Mouse (Mus musculus): ENCODE measurements around the gene C7. TPM values are rescaled to one million over a fixed set of nuclear protein-coding genes. Genes with fewer than 3 reads are reported as not detected.

C7 gene
- polyA plus RNA-seq (2014; fragmentation: Nextera tagmentation; extraction: Ambion mirVana): 0.28 TPM in 1 of 2 replicates, not detected in the other

- no peaks in the 10 kb centered on the region for H3K9me3 ChIP-seq (ENCODE audit: control insufficient read depth, low read length)
- H3K4me3 ChIP-seq (ENCODE audit: low read depth, low read length): no peak within 1 kb of the TSS
- no peaks in the 10 kb centered on the region for H3K4me1 ChIP-seq (ENCODE audit: control insufficient read depth, insufficient read depth, low read length)
- no peak within 1 kb of the TSS for H3K27ac ChIP-seq (ENCODE audit: low read depth, low read length)
- DNase-seq (ENCODE audit: low spot score) (no peak), ATAC-seq (ENCODE audit: insufficient read depth, low FRiP score, low TSS enrichment) (no peak)
- H3K9ac ChIP-seq (ENCODE audit: low read length): no peak within 1 kb of the TSS
- no peaks in the 10 kb centered on the region for H3K36me3 ChIP-seq (ENCODE audit: control insufficient read depth, insufficient read depth, low read length)
- H3K4me2 ChIP-seq (ENCODE audit: low read depth): no peak within 1 kb of the TSS
- H3K27me3 ChIP-seq (ENCODE audit: control insufficient read depth, insufficient read depth, low read length): no peaks in the 10 kb centered on the region
Measured at GRCm38 (mm10) chr15:5063635-5064034, at the start of gene C7. TSS of gene C7 (minus strand) at chr15:5063740.

- no peak for ATAC-seq (ENCODE audit: insufficient read depth, low FRiP score, low TSS enrichment)
- peaks cover 8% of the 10 kb centered on the region for H3K4me1 ChIP-seq (ENCODE audit: control insufficient read depth, insufficient read depth, low read length)
- H3K9ac ChIP-seq (ENCODE audit: low read length): no peak overlapping the region
- no peaks in the 10 kb centered on the region for H3K9me3 ChIP-seq (ENCODE audit: control insufficient read depth, low read length)
- no peak overlapping the region for H3K4me3 ChIP-seq (ENCODE audit: low read depth, low read length)
- WGBS: 86% methylated on average over 3 of the region's 3 CpGs
- no peak overlapping the region for H3K27ac ChIP-seq (ENCODE audit: low read depth, low read length)
- no peak overlapping the region for H3K4me2 ChIP-seq (ENCODE audit: low read depth)
- no peaks in the 10 kb centered on the region for H3K27me3 ChIP-seq (ENCODE audit: control insufficient read depth, insufficient read depth, low read length)
- no peak for DNase-seq (ENCODE audit: low spot score)
- no peaks in the 10 kb centered on the region for H3K36me3 ChIP-seq (ENCODE audit: control insufficient read depth, insufficient read depth, low read length)
Measured at GRCm38 (mm10) chr15:5112651-5113050, 49.1 kb upstream of the C7 start.

GRCm38 (mm10) chr15:5108655-5109040, 45.1 kb upstream of the C7 start:
- H3K9me3 ChIP-seq (ENCODE audit: control insufficient read depth, low read length): no peaks in the 10 kb centered on the region
- H3K4me1 ChIP-seq (ENCODE audit: control insufficient read depth, insufficient read depth, low read length): no peaks in the 10 kb centered on the region
- H3K4me2 ChIP-seq (ENCODE audit: low read depth): no peak overlapping the region
- DNase-seq (ENCODE audit: low spot score): no peak
- 80% methylated on average over 3 of the region's 3 CpGs for WGBS
- ATAC-seq (ENCODE audit: insufficient read depth, low FRiP score, low TSS enrichment): no peak
- no peak overlapping the region for H3K9ac ChIP-seq (ENCODE audit: low read length)
- no peak overlapping the region for H3K27ac ChIP-seq (ENCODE audit: low read depth, low read length)
- no peak overlapping the region for H3K4me3 ChIP-seq (ENCODE audit: low read depth, low read length)
- no peaks in the 10 kb centered on the region for H3K27me3 ChIP-seq (ENCODE audit: control insufficient read depth, insufficient read depth, low read length)
- H3K36me3 ChIP-seq (ENCODE audit: control insufficient read depth, insufficient read depth, low read length): no peaks in the 10 kb centered on the region

- Histone ChIP-seq H3K4me2 (ENCODE audit: low read depth) (no peak within 1 kb of the TSS), H3K9me3 (ENCODE audit: control insufficient read depth, low read length) (no peaks in the 10 kb centered on the region), H3K27ac (ENCODE audit: low read depth, low read length) (no peak within 1 kb of the TSS), H3K4me1 (ENCODE audit: control insufficient read depth, insufficient read depth, low read length) (no peaks in the 10 kb centered on the region), H3K9ac (ENCODE audit: low read length) (no peak within 1 kb of the TSS), H3K4me3 (ENCODE audit: low read depth, low read length) (no peak within 1 kb of the TSS), H3K36me3 (ENCODE audit: control insufficient read depth, insufficient read depth, low read length) (no peaks in the 10 kb centered on the region), H3K27me3 (ENCODE audit: control insufficient read depth, insufficient read depth, low read length) (no peaks in the 10 kb centered on the region)
- ATAC-seq (ENCODE audit: insufficient read depth, low FRiP score, low TSS enrichment) (no peak), DNase-seq (ENCODE audit: low spot score) (no peak)
- WGBS: 76% methylated on average over 21 of the region's 21 CpGs
Measured at GRCm38 (mm10) chr15:5107686-5108654, 44.4 kb upstream of the C7 start, which contains the start of gene Card6. TSS of gene Card6 (minus strand) at chr15:5108539.

GRCm38 (mm10) chr15:5106293-5106692, 42.8 kb upstream of the C7 start:
- WGBS: 56% methylated on average over 2 of the region's 2 CpGs
- ATAC-seq (ENCODE audit: insufficient read depth, low FRiP score, low TSS enrichment): no peak
- no peak for DNase-seq (ENCODE audit: low spot score)
- H3K27me3 ChIP-seq (ENCODE audit: control insufficient read depth, insufficient read depth, low read length): no peaks in the 10 kb centered on the region
- H3K27ac ChIP-seq (ENCODE audit: low read depth, low read length): no peak overlapping the region
- no peak overlapping the region for H3K4me2 ChIP-seq (ENCODE audit: low read depth)
- no peak overlapping the region for H3K4me3 ChIP-seq (ENCODE audit: low read depth, low read length)
- no peaks in the 10 kb centered on the region for H3K4me1 ChIP-seq (ENCODE audit: control insufficient read depth, insufficient read depth, low read length)
- no peak overlapping the region for H3K9ac ChIP-seq (ENCODE audit: low read length)
- H3K36me3 ChIP-seq (ENCODE audit: control insufficient read depth, insufficient read depth, low read length): no peaks in the 10 kb centered on the region
- no peaks in the 10 kb centered on the region for H3K9me3 ChIP-seq (ENCODE audit: control insufficient read depth, low read length)

GRCm38 (mm10) chr15:5105891-5106290, 42.4 kb upstream of the C7 start:
- no peaks in the 10 kb centered on the region for H3K9me3 ChIP-seq (ENCODE audit: control insufficient read depth, low read length)
- ATAC-seq (ENCODE audit: insufficient read depth, low FRiP score, low TSS enrichment) (no peak), DNase-seq (ENCODE audit: low spot score) (no peak)
- H3K4me1 ChIP-seq (ENCODE audit: control insufficient read depth, insufficient read depth, low read length): no peaks in the 10 kb centered on the region
- H3K9ac ChIP-seq (ENCODE audit: low read length): no peak overlapping the region
- no peak overlapping the region for H3K4me3 ChIP-seq (ENCODE audit: low read depth, low read length)
- no peaks in the 10 kb centered on the region for H3K36me3 ChIP-seq (ENCODE audit: control insufficient read depth, insufficient read depth, low read length)
- H3K4me2 ChIP-seq (ENCODE audit: low read depth): no peak overlapping the region
- H3K27me3 ChIP-seq (ENCODE audit: control insufficient read depth, insufficient read depth, low read length): no peaks in the 10 kb centered on the region
- WGBS: 86% methylated on average over 6 of the region's 6 CpGs
- H3K27ac ChIP-seq (ENCODE audit: low read depth, low read length): no peak overlapping the region

- 96% methylated on average over 4 of the region's 4 CpGs for WGBS
- Histone ChIP-seq H3K4me1 (ENCODE audit: control insufficient read depth, insufficient read depth, low read length) (no peaks in the 10 kb centered on the region), H3K9ac (ENCODE audit: low read length) (no peak overlapping the region), H3K27me3 (ENCODE audit: control insufficient read depth, insufficient read depth, low read length) (no peaks in the 10 kb centered on the region), H3K27ac (ENCODE audit: low read depth, low read length) (no peak overlapping the region), H3K4me3 (ENCODE audit: low read depth, low read length) (no peak overlapping the region), H3K4me2 (ENCODE audit: low read depth) (no peak overlapping the region), H3K9me3 (ENCODE audit: control insufficient read depth, low read length) (no peaks in the 10 kb centered on the region), H3K36me3 (ENCODE audit: control insufficient read depth, insufficient read depth, low read length) (no peaks in the 10 kb centered on the region)
- no peak for ATAC-seq (ENCODE audit: insufficient read depth, low FRiP score, low TSS enrichment)
- no peak for DNase-seq (ENCODE audit: low spot score)
Measured at GRCm38 (mm10) chr15:5102312-5102711, 38.8 kb upstream of the C7 start.

- 100% methylated on average over 1 of the region's 1 CpGs for WGBS
- Histone ChIP-seq H3K4me1 (ENCODE audit: control insufficient read depth, insufficient read depth, low read length) (no peaks in the 10 kb centered on the region), H3K27ac (ENCODE audit: low read depth, low read length) (no peak overlapping the region), H3K27me3 (ENCODE audit: control insufficient read depth, insufficient read depth, low read length) (no peaks in the 10 kb centered on the region), H3K4me3 (ENCODE audit: low read depth, low read length) (no peak overlapping the region), H3K9me3 (ENCODE audit: control insufficient read depth, low read length) (no peaks in the 10 kb centered on the region), H3K4me2 (ENCODE audit: low read depth) (no peak overlapping the region), H3K9ac (ENCODE audit: low read length) (no peak overlapping the region), H3K36me3 (ENCODE audit: control insufficient read depth, insufficient read depth, low read length) (no peaks in the 10 kb centered on the region)
- no peak for DNase-seq (ENCODE audit: low spot score)
- ATAC-seq (ENCODE audit: insufficient read depth, low FRiP score, low TSS enrichment): no peak
Measured at GRCm38 (mm10) chr15:5097376-5097775, 33.8 kb upstream of the C7 start.
